Mouse (Mus musculus) retina, postnatal 7 days (tissue): ENCODE results near the gene Fars2.

Source experiments
- DNase-seq: peaks from one replicate; pipeline ENCODE4 v3.0.0-alpha.2; 2012; ENCODE audit warnings: low read depth, low spot score

Fars2 gene

GRCm38 (mm10) chr13:36731016-36731930 lies 614.1 kb downstream of the Fars2 start:
- no peak for DNase-seq

- no peak for DNase-seq
Observed at GRCm38 (mm10) chr13:36731931-36732461, 614.8 kb downstream of the Fars2 start.

GRCm38 (mm10) chr13:36732891-36733490 lies 615.8 kb downstream of the Fars2 start:
- no peak for DNase-seq

- no peak for DNase-seq
Observed at GRCm38 (mm10) chr13:36733566-36733965, 616.4 kb downstream of the Fars2 start.

GRCm38 (mm10) chr13:36733989-36734690 lies 616.9 kb downstream of the Fars2 start:
- DNase-seq = no peak

- no peak for DNase-seq
Observed at GRCm38 (mm10) chr13:36734731-36735571, 617.7 kb downstream of the Fars2 start, which contains the start of gene Nrn1. Gene Nrn1, minus strand, starts transcription at chr13:36735131.

- no peak for DNase-seq
Observed at GRCm38 (mm10) chr13:36735901-36736618, 618.8 kb downstream of the Fars2 start.

- no peak for DNase-seq
Observed at GRCm38 (mm10) chr13:36736619-36736996, 619.4 kb downstream of the Fars2 start.

- DNase-seq = no peak
Observed at GRCm38 (mm10) chr13:36750056-36750455, 632.8 kb downstream of the Fars2 start.

- DNase-seq = no peak
Observed at GRCm38 (mm10) chr13:36751861-36752260, 634.6 kb downstream of the Fars2 start.

GRCm38 (mm10) chr13:36766801-36767200 lies 649.6 kb downstream of the Fars2 start:
- no peak for DNase-seq
